Mouse (Mus musculus) monocyte, adult 5-6 weeks (primary cell): ENCODE measurements around the gene Rin3. TPM values are rescaled to one million over a fixed set of nuclear protein-coding genes. Genes with fewer than 3 reads are reported as not detected.
A peak's percentile ranks its signal among the peaks of the same experiment; 100 is the strongest.
"Not testable (repeated sequence)": the region's sequence is repeated elsewhere in the genome, so short reads cannot be mapped to it uniquely, and the experiment has no call there.

Source experiments
- ATAC-seq: fragments of 153-309, 156-312 bp; replicated peaks from 2 replicates; pipeline ENCODE4 v1.8.0; 2017; ENCODE audit warnings: mild to moderate bottlenecking; ENCODE audit not compliant: low TSS enrichment, insufficient number of reproducible peaks, severe bottlenecking, poor library complexity, low FRiP score
- total RNA-seq: library from RNA; stranded (forward); fragments of 200-1000, 200-491, 200-594 nt; gene quantifications from 3 replicates; pipeline ENCODE4 v1.2.3, GENCODE M21; 2017

Gene Rin3
- total RNA-seq, 1 experiment from 2014 or later = 60.2 TPM

- ATAC-seq = no peak
These were observed 11.4 kb upstream of the Rin3 start for GRCm38 (mm10) chr12:102271447-102271846.

- no peak for ATAC-seq
These were observed 6.9 kb upstream of the Rin3 start for GRCm38 (mm10) chr12:102275833-102276443.

GRCm38 (mm10) chr12:102280290-102280689, 2.6 kb upstream of the Rin3 start:
- ATAC-seq = not testable (repeated sequence)

- no peak for ATAC-seq
These were observed 1.9 kb upstream of the Rin3 start for GRCm38 (mm10) chr12:102280867-102281503.

GRCm38 (mm10) chr12:102282126-102282525, 722 bp upstream of the Rin3 start:
- peak; percentile 63 for ATAC-seq

- ATAC-seq = no peak
These were observed 827 bp downstream of the Rin3 start for GRCm38 (mm10) chr12:102283483-102284266.

- no peak for ATAC-seq
These were observed 1.4 kb downstream of the Rin3 start for GRCm38 (mm10) chr12:102284267-102284610.

GRCm38 (mm10) chr12:102284618-102285159, 1.8 kb downstream of the Rin3 start:
- no peak for ATAC-seq

- ATAC-seq = no peak
These were observed 2.5 kb downstream of the Rin3 start for GRCm38 (mm10) chr12:102285318-102285717.

- ATAC-seq = no peak
These were observed 2.9 kb downstream of the Rin3 start for GRCm38 (mm10) chr12:102285779-102286178.

GRCm38 (mm10) chr12:102286681-102287414, 4.0 kb downstream of the Rin3 start:
- no peak for ATAC-seq

- ATAC-seq = no peak
These were observed 5.2 kb downstream of the Rin3 start for GRCm38 (mm10) chr12:102287904-102288602.

- no peak for ATAC-seq
These were observed 6.0 kb downstream of the Rin3 start for GRCm38 (mm10) chr12:102288846-102289245.

GRCm38 (mm10) chr12:102289568-102289967, 6.7 kb downstream of the Rin3 start:
- no peak for ATAC-seq

- ATAC-seq = 0 out of 2 replicates have a peak, but pooled peaks have one; percentile 29
These were observed 7.8 kb downstream of the Rin3 start for GRCm38 (mm10) chr12:102290662-102291061.

- ATAC-seq = no peak
These were observed 8.8 kb downstream of the Rin3 start for GRCm38 (mm10) chr12:102291686-102292085.

- ATAC-seq = no peak
These were observed 9.8 kb downstream of the Rin3 start for GRCm38 (mm10) chr12:102292501-102293215.

GRCm38 (mm10) chr12:102294634-102295033, 11.8 kb downstream of the Rin3 start:
- ATAC-seq = no peak
